Mouse (Mus musculus): ENCODE data around the gene Clasp2. TPM values are rescaled to one million over a fixed set of nuclear protein-coding genes. Genes with fewer than 3 reads are reported as not detected.
A peak's percentile ranks its signal among the peaks of the same experiment; 100 is the strongest.

Gene Clasp2
- total RNA-seq, 2 experiments from 2014 or later, result 209 to 224 TPM

DNA sequence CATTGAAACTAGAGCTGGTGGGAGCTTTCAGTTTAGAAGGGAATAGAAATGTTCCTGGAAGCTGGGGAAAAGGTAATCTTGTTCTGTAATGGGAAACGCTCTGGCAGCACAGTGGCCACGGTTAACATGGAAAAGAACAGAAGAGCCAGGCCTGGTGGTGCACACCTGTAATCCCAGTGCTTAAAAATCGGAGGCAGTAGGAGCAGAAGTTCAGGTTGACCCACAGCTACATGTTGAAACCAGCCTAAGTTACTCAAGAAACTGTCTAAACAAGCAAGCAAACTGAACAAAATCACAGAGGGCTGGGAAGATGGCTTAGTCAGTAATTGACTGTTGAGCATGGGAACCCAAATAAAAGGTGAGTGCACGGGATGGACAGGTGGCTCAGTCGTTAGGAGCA is 183.6 kb downstream of the Clasp2 start:
- no peak for DNase-seq (ENCODE audit: extremely low spot score in 1 of 2, low spot score in 1 of 2)

DNA sequence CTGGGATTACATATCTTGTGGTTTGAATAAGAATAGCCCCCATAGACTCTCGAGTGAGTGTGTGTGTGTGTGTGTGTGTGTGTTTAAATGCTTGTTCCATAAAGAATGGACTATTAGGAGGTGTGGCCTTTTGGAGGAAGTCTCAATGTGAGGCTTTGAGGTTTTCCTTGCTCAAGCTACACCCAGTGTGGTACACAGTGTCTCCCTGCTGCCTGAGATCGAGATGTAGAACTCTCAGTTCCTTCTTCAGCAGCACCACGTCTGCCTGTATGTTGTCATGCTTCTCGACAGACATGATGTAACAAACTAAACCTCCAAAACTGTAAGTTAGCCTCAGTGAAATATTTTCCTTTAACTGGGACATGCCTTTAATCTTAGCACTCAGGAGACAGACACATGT is 187.3 kb downstream of the Clasp2 start:
- no peak for DNase-seq (ENCODE audit: extremely low spot score in 1 of 2, low spot score in 1 of 2)

DNA sequence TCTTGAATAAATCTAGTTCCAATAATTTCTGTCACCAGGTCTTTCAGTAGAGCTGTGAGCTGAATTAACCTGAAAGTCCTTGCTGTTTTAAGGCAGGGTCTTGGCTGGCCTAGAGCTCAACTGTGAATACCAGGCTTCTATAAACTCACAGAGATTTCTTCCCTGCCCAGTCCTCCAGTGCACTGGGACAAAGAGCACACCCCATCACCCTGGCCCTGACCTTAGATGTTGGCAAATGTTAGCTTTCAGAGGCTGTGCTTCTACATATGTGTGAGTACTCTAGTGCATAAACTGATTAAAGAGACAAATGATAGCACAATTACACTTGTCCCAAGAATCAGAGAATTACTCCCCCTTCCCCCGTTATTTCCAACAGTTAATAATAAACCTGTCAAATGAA is 188.4 kb downstream of the Clasp2 start:
- no peak for DNase-seq (ENCODE audit: extremely low spot score in 1 of 2, low spot score in 1 of 2)

DNA sequence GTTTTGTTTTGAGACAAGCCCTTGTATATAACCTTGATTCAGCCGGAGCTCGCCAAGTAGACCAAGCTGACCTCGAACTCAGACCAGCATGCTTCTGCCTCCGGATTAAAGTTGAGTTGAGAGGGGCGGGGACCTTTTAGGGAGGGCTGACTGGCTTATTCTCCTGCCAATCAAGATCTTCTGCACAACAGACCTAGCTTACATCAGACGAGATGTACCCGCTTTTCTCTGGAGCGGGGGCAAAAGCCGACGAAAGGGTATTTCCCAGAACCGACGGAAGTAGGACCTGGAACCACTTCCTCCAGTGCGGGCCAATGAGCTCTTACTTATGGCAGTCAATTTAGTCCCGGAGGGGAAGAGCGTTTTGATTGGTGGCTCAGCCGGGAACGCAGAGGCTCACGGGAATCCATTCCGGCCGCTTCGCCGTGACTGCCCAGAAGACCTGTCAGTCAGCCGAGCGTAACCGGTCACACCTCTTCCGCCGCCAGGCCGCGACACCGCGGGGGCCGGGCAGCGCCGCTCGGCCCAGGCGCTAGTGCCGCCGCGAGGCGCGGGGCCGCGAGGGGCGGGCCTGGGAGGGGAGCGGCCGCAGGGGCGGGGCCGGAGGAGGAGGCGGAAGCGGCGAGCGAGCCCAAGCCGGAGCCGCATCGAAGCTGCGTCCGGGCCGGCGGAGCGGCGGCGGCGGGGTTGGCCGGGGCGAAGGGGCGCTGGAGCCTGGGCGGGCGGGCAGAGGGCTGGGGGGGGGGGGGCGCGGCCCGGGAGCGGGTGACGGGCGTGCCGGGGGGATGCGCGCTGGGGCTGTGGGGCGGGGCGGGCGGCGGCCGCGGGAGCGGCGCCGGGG is 189.5 kb downstream of the Clasp2 start, which contains the start of gene Ubp1:
Ubp1 (plus strand) TSS at position 401 of the 841 bp plus-strand sequence.
- DNase-seq (ENCODE audit: extremely low spot score in 1 of 2, low spot score in 1 of 2), result peak; percentile 78 to 88

- DNase-seq (ENCODE audit: extremely low spot score in 1 of 2, low spot score in 1 of 2), result no peak
Observed at GRCm38 (mm10) chr9:113931375-113932099, 190.3 kb downstream of the Clasp2 start.

DNA sequence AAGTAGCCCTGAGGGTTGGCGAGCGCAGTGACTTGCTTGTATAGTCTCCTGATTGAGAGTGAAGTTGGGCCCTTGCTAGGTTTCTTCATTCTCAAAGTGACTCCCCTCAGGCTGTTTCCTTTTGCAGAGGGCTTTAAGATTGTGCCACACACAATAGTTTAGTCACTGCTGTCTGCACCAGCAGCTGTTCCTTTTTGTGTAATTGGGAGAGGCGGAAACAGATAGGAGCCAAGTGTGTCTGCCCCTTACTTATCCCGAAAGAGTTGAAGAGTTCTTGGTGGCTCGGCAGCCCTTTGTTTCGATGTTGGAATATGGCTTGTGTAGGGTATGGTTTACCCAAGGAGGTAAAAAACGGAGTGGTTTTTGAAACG is 190.8 kb downstream of the Clasp2 start:
- no peak for DNase-seq (ENCODE audit: extremely low spot score in 1 of 2, low spot score in 1 of 2)

DNA sequence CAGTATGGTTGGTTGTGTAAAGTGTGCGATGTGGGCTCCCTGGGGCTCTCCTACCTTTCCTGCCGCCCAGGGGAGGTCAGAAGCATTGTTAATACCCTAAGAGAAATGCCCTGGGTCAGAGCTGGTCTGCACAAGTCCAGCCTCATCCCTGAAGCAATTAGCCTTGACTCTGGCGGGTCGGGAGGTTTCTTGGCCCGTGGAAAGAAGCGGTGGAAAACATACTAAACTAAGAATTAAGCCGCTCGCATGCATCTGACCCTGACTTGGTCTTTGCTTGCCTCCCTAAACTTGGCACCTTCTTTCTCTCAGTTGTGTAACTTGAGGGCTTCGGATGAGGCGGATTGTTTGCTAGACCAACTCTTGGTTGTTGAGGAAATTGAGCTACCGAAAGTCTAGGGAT is 191.2 kb downstream of the Clasp2 start:
- no peak for DNase-seq (ENCODE audit: extremely low spot score in 1 of 2, low spot score in 1 of 2)

GRCm38 (mm10) chr9:113935638-113936037 is 194.4 kb downstream of the Clasp2 start:
- DNase-seq (ENCODE audit: extremely low spot score in 1 of 2, low spot score in 1 of 2), result no peak

DNA sequence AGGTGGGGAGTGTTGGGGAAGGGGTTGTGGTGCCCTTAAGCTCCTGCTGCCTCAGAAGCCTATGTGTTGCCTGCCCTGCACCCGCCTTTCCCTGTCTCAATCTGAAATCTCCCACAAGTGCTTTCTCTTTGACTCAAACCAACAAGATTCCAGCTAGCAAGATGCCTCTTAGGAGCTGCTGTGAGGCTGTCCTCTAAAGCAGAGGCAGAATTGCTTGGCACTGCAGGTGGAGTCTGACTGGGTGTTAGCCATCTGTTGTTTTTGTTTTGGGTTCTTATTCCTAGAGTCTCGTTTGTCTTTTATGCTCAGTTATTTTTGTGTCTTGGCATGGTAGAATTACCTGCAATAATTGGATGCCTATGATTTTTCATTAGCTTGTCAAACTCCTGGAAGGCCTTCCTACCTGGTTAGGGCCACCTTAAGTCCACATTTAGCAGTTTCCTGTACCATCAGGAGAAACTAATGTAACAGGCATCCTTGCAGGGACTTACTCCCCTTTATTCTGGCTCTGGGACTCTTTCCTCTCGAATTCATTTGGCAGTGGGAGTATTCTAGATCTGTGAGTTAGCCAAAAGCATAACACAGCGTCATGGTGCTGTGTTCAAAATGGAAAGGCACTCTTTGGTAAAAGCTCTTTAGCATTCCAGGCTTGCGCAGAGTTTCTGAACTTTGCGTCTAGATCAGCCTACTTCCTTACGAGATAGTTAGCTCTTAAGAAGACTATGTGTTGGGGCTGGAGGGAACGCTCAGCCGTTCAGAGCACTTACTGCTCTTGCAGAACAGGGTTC is 198.0 kb downstream of the Clasp2 start:
- DNase-seq (ENCODE audit: extremely low spot score in 1 of 2, low spot score in 1 of 2), result no peak

DNA sequence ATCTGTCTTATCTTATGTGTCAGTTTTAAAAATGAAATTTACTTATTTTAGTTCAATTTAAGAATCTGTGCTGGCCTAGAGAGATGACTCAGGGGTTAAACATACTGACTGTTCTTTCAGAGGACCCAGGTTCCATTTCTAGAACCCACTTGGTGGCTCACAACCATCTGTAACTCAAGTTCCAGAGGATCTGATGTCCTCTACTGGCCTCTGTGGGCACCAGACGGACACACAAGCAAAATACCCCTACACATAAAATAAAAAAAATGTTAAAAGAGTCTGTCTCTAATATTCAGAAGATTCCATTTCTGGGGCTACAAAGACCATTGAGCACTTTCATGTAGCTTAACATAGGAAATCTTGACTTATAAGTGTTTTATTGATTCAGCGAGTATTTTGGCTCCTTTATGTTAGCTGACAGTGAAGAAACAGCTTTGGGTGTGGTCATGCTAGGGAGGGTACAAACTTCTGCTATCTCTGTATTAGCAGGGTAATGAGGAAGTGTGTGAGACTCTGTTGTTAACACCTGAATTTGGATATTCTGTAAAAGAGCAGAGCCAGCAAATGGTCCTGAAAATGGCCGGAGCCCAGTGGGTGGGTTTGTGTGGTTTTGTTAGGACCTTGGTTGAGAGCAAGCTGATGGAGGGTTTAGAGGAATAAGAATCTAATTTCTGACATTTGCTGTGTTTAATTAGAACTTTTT is 200.0 kb downstream of the Clasp2 start:
- DNase-seq (ENCODE audit: extremely low spot score in 1 of 2, low spot score in 1 of 2), result no peak

- DNase-seq (ENCODE audit: extremely low spot score in 1 of 2, low spot score in 1 of 2), result no peak
Observed at GRCm38 (mm10) chr9:113943372-113943771, 202.1 kb downstream of the Clasp2 start.

DNA sequence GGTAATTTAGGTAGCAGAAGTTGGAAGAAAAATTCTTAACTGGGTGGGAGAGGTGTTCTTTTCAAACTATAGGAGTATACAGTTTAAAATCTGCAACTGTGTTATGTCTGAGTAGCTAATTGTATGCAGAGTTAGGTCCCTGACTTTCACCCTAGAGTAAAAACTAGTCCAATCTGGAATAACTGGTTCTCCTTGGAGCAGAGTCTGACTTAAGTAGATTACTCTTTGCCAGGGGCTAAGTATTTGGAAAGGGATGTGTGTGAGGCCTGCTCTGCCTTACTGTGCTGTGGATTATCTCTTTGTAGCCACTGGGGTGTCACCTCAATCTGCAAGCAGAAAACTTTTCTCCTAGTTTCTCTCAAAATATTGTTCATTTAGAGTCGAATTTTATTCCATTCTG is 205.9 kb downstream of the Clasp2 start:
- DNase-seq (ENCODE audit: extremely low spot score in 1 of 2, low spot score in 1 of 2), result no peak

- no peak for DNase-seq (ENCODE audit: extremely low spot score in 1 of 2, low spot score in 1 of 2)
Observed at GRCm38 (mm10) chr9:113957777-113958176, 216.5 kb downstream of the Clasp2 start.

GRCm38 (mm10) chr9:113963718-113964117 is 222.4 kb downstream of the Clasp2 start:
- DNase-seq (ENCODE audit: extremely low spot score in 1 of 2, low spot score in 1 of 2), result no peak

GRCm38 (mm10) chr9:113964415-113964814 is 223.1 kb downstream of the Clasp2 start:
- no peak for DNase-seq (ENCODE audit: extremely low spot score in 1 of 2, low spot score in 1 of 2)

DNA sequence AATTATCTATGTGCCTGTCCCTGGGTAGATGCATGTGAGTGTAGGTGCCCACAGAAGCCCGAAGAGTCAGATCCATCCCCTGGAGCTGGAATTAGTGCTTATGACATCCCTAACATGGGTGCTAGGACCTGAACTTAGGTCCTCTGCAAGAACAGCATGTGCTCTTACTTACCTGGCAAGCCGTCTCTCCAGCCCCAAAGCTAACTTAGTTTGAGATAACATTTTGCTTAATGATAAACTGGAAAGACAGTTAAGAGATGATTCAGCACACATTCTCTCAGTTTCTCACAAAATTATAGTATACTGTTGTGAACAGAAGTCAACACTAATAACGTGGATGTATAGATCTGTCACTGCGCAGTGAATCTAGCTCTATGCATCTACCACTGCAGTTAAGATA is 225.6 kb downstream of the Clasp2 start:
- no peak for DNase-seq (ENCODE audit: extremely low spot score in 1 of 2, low spot score in 1 of 2)

DNA sequence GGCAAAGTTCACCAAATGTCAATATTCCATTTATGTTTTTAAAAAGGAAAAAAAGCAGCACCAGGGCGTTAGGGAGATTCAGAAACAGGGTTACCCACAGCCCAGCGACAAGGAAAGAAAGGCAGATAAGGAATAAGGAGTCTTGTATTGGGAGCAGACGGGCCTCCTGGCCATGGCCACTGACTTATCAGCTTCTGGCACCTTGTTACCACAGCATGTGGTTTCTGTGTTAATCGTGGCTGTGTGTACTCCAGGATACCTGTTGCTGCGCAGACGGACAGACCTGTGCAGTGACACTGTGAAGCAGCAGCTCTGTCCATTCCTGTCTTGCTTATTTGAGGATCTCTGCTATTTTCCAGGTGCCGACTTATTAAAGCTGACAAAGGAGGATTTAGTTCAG is 227.7 kb downstream of the Clasp2 start:
- DNase-seq (ENCODE audit: extremely low spot score in 1 of 2, low spot score in 1 of 2), result no peak
